16 mouse cellular contexts compared by ENCODE assay signal in the genomic region with DNA sequence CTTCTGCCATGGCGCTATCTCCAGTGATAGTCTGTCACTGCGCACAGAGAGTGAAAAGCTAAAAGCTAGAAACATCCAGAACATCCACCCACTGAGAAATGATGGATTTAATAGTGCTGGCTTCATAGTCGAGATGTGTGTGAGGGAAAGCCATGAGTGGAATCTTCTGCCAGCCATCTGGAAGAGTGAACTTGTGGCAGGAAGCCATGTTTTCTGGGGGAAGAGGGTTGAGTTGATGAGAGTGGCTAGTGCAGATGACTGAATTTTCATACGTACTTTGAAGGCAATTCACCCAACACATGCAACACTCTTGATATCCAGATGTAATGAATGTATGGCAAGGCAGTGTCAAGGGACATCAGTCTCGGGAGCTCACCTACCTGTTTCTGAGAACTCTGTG.
DNase-seq lines count a peak whose midpoint lies in the region; ATAC-seq lines count a peak whose summit lies in the region.
"Had no signal": no experiment of that assay in that cellular context is flagged by ENCODE, and none has a peak within 500 bp of the region (broad histone marks: within the 10 kb centered on the region; RNA-seq: fewer than 3 reads in every experiment).

No protein-coding gene starts in this region.

- intact Hi-C loops in left cerebral cortex, postnatal 4 days (cut with DNase I): no loop called here

- peak; percentile 50 to 53 for DNase-seq in cerebellum, postnatal 10 days
- DNase-seq in frontal cortex, adult 2 months (ENCODE audit: extremely low spot score in 1 of 2, low spot score in 1 of 2): peak; percentile 11 to 64
- no peak for DNase-seq in frontal cortex, postnatal 14 days (ENCODE audit: low spot score in 2 of 2)
- DNase-seq in left cerebral cortex, adult 18-20 months (ENCODE audit: low spot score in 2 of 2): peak; percentile 27 to 34
- no peak for DNase-seq in left cerebral cortex, postnatal 4 days
- DNase-seq in frontal cortex, postnatal 36 days (ENCODE audit: low spot score in 2 of 2): peak; percentile 21 to 55
- DNase-seq: adrenal gland, postnatal 10 days; B cell, adult 2 months; cerebellum, adult 18-20 months; cerebellum, postnatal 25 days; gastrocnemius, adult 2 months; gastrocnemius, postnatal 25 days; heart, postnatal 36 days had no signal

- ATAC-seq in cerebellum, adult (ENCODE audit: insufficient number of reproducible peaks, low FRiP score, low TSS enrichment): no peak
- ATAC-seq: CD4-positive, CD25-positive, alpha-beta regulatory T cell, adult 4 months; forebrain, embryonic 15.5 days had no signal

Comparison
In these comparisons a context has a peak if more than half of its experiments do, and no peak if none do; other contexts are left out.
1. DNase-seq: peak in cerebellum, postnatal 10 days (2 of 2), frontal cortex, adult 2 months (2 of 2), left cerebral cortex, adult 18-20 months (2 of 2) and frontal cortex, postnatal 36 days (2 of 2); none in frontal cortex, postnatal 14 days (0 of 2) and left cerebral cortex, postnatal 4 days (single experiment).